ENCODE assay signal across 22 mouse cellular contexts in the genomic region with DNA sequence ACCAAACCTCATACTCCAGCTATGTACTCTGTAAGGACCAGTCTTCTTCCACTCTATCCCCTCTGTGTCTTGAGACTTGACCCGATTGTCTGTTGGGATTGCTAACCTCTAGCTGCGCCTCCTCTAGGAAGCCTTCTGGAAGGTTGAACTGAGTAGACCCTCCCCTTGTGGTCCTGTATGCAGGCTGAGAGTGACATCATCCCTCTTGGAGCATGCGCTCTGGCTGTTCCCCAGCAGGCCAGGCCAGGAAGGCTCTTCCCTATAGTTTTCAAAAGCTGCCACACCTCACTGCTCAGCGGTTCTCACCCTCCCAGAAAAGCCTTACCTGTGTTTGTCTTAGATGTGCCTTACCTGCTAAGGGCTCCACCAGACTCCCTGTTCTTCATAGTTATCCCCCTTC. TPM values are rescaled to one million over a fixed set of nuclear protein-coding genes. Genes with fewer than 3 reads are reported as not detected.
A peak's percentile ranks its signal among the peaks of the same experiment; 100 is the strongest.
DNase-seq lines count a peak whose midpoint lies in the region; ATAC-seq lines count a peak whose summit lies in the region.
"Had no signal": no experiment of that assay in that cellular context is flagged by ENCODE, and none has a peak within 500 bp of the region (broad histone marks: within the 10 kb centered on the region; RNA-seq: fewer than 3 reads in every experiment).

No protein-coding gene starts in this region.

- no peak for DNase-seq in forebrain, embryonic 10.5 days (ENCODE audit: extremely low spot score, low spot score)
- DNase-seq in ES-CJ7 (ENCODE audit: low read depth, low spot score): peak; percentile 41
- peak; percentile 83 for DNase-seq in ZHBTc4 (ENCODE audit: low read depth, low spot score)
- DNase-seq in thymus, postnatal 10 days (ENCODE audit: low spot score in 2 of 2): no peak
- DNase-seq: adrenal gland, adult 2 months; adrenal gland, postnatal 10 days; adrenal gland, postnatal 25 days; B cell, adult 2 months; cerebellum, adult 11 months; cerebellum, adult 18-20 months; cerebellum, adult 8-10 months; cerebellum, adult 9-11 months; cerebellum, postnatal 14 days; cerebellum, postnatal 36 days; embryo, embryonic 11 days had no signal

- no peaks in the 10 kb centered on the region for H3K36me3 ChIP-seq in forebrain, embryonic 10.5 days (replicated peaks)
- no peaks in the 10 kb centered on the region for H3K36me3 ChIP-seq in forebrain, embryonic 13.5 days (ENCODE audit: poor library complexity, severe bottlenecking)
- H3K36me3 ChIP-seq: embryonic facial prominence, embryonic 13.5 days; embryonic facial prominence, embryonic 15.5 days; forebrain, embryonic 15.5 days had no signal

- H3K4me3 ChIP-seq in forebrain, embryonic 10.5 days: no peak overlapping the region
- no peak overlapping the region for H3K4me3 ChIP-seq in forebrain, embryonic 13.5 days
- H3K4me3 ChIP-seq: embryonic facial prominence, embryonic 13.5 days; embryonic facial prominence, embryonic 15.5 days; erythroblast, embryonic 14.5 days; forebrain, embryonic 15.5 days had no signal

- ATAC-seq in forebrain, embryonic 13.5 days: no peak
- ATAC-seq: CD4-positive, CD25-positive, alpha-beta regulatory T cell, adult 4 months; forebrain, embryonic 15.5 days had no signal

- no peak overlapping the region for H3K9ac ChIP-seq in forebrain, embryonic 13.5 days
- H3K9ac ChIP-seq: embryonic facial prominence, embryonic 13.5 days; embryonic facial prominence, embryonic 15.5 days; forebrain, embryonic 15.5 days had no signal

- H3K9me3 ChIP-seq in forebrain, embryonic 10.5 days: no peaks in the 10 kb centered on the region; the same call in 1 of the 2 replicates
- H3K9me3 ChIP-seq in forebrain, embryonic 13.5 days (replicated peaks): no peaks in the 10 kb centered on the region; the same call in 1 of the 2 replicates
- H3K9me3 ChIP-seq: embryonic facial prominence, embryonic 13.5 days; embryonic facial prominence, embryonic 15.5 days; forebrain, embryonic 15.5 days had no signal

- H3K4me1 ChIP-seq in forebrain, embryonic 10.5 days: peaks cover 10% of the 10 kb centered on the region
- peaks cover 25% of the 10 kb centered on the region for H3K4me1 ChIP-seq in forebrain, embryonic 13.5 days

- H3K27me3 ChIP-seq in forebrain, embryonic 10.5 days (ENCODE audit: poor library complexity, severe bottlenecking): no peaks in the 10 kb centered on the region
- H3K27me3 ChIP-seq in forebrain, embryonic 13.5 days: 0 out of 2 replicates have a peak, but pooled peaks cover 8% of the 10 kb centered on the region
- H3K27me3 ChIP-seq: forebrain, embryonic 15.5 days had no signal

- WGBS in forebrain, embryonic 10.5 days: 89% methylated on average over 4 of the region's 4 CpGs
- 85% methylated on average over 4 of the region's 4 CpGs for WGBS in forebrain, embryonic 13.5 days

- no peak overlapping the region for H3K4me2 ChIP-seq in forebrain, embryonic 13.5 days
- H3K4me2 ChIP-seq: embryonic facial prominence, embryonic 13.5 days; embryonic facial prominence, embryonic 15.5 days; forebrain, embryonic 15.5 days had no signal

- peak overlapping the region; percentile 41; the same call in 1 of the 2 replicates for H3K27ac ChIP-seq in forebrain, embryonic 10.5 days
- H3K27ac ChIP-seq in forebrain, embryonic 13.5 days: no peak overlapping the region
- H3K27ac ChIP-seq: embryonic facial prominence, embryonic 13.5 days; embryonic facial prominence, embryonic 15.5 days; forebrain, embryonic 15.5 days had no signal

RNA-seq across cellular contexts. Expression of gene Matn1, which starts 42.9 kb away (rescaled TPM):
- polyA plus RNA-seq in forebrain, embryonic 10.5 days (2016; fragmentation: Nextera tagmentation; extraction: Ambion mirVana): not detected in 2 replicates
- polyA plus RNA-seq in forebrain, embryonic 13.5 days (2015; fragmentation: Nextera tagmentation; extraction: Ambion mirVana): not detected in 2 replicates
- polyA plus RNA-seq: adrenal gland, adult 2 months; CD4-positive, CD25-positive, alpha-beta regulatory T cell, adult 4 months; erythroblast, embryonic 14.5 days; forebrain, embryonic 11.5 days; forebrain, embryonic 15.5 days had no signal

Comparison
In these comparisons a context has a peak if more than half of its experiments do, and no peak if none do; other contexts are left out.
1. DNase-seq: peak in ES-CJ7 (single experiment) and ZHBTc4 (single experiment); none in forebrain, embryonic 10.5 days (single experiment) and thymus, postnatal 10 days (0 of 2).